Mouse (Mus musculus) embryonic facial prominence, embryonic 11.5 days (tissue): Measurements from ENCODE around the gene Mark4. TPM values are rescaled to one million over a fixed set of nuclear protein-coding genes. Genes with fewer than 3 reads are reported as not detected.

ENCODE experiments used
- ATAC-seq: fragments of 200-750 bp; cut with Nextera tagmentation; replicated peaks from 2 replicates; pipeline ENCODE4 v1.8.0; 2017; ENCODE audit warnings: low read depth; ENCODE audit not compliant: insufficient number of reproducible peaks, low FRiP score, low TSS enrichment
- DNase-seq: peaks from one replicate; pipeline ENCODE4 v3.0.0-alpha.2; 2015; ENCODE audit warnings: low spot score
- H3K27ac ChIP-seq: fragments of 300-500 bp; sonication (generic); replicated peaks from 2 replicates; pipeline ENCODE4 v1.5.1; 2014; ENCODE audit warnings: mild to moderate bottlenecking, low read depth, low read length, control low read depth
- H3K27me3 ChIP-seq: fragments of 300-500 bp; sonication (generic); 2 replicates; pipeline ENCODE4 v1.6.1; 2014; ENCODE audit warnings: mild to moderate bottlenecking, low read length, moderate library complexity, mixed read lengths; ENCODE audit not compliant: control insufficient read depth, insufficient read depth
- H3K36me3 ChIP-seq: fragments of 300-500 bp; sonication (generic); replicated peaks from 2 replicates; pipeline ENCODE4 v1.6.1; 2014; ENCODE audit warnings: low read depth, mild to moderate bottlenecking, low read length, moderate library complexity, mixed read lengths; ENCODE audit not compliant: control insufficient read depth, insufficient read depth
- H3K4me1 ChIP-seq: fragments of 300-500 bp; sonication (generic); 2 replicates; pipeline ENCODE4 v1.6.1; 2014; ENCODE audit warnings: low read length, mixed read lengths; ENCODE audit not compliant: control insufficient read depth, insufficient read depth
- H3K4me2 ChIP-seq: fragments of 300-500 bp; sonication (generic); 2 replicates; pipeline ENCODE4 v1.6.1; 2014; ENCODE audit warnings: low read depth, mild to moderate bottlenecking, control low read depth, low read length, moderate library complexity
- H3K4me3 ChIP-seq: fragments of 300-500 bp; sonication (generic); 2 replicates; pipeline ENCODE4 v1.5.1; 2014; ENCODE audit warnings: low read depth, low read length, control low read depth
- H3K9ac ChIP-seq: fragments of 300-500 bp; sonication (generic); replicated peaks from 2 replicates; pipeline ENCODE4 v1.6.1; 2014; ENCODE audit warnings: mild to moderate bottlenecking, control low read depth, low read length
- H3K9me3 ChIP-seq: fragments of 300-500 bp; sonication (generic); replicated peaks from 2 replicates; pipeline ENCODE4 v1.6.1; 2016; ENCODE audit warnings: mild to moderate bottlenecking, low read length, inconsistent platforms, mixed read lengths; ENCODE audit not compliant: control insufficient read depth
- WGBS: fragments of 180-500 bp; shearing (Covaris S2); extraction: QIAGEN DNeasy Blood & Tissue Kit; methylation state at CpG from one replicate; pipeline ENCODE4 v1.1.7; 2014; 5-methylcytosine and 5-hydroxymethylcytosine counted together
- polyA plus RNA-seq: library from polyadenylated mRNA; unstranded; fragments of >200 nt; fragmentation: Nextera tagmentation; extraction: Ambion mirVana; gene quantifications from 2 replicates; pipeline ENCODE4 v1.2.1, GENCODE M21; 2014

Gene Mark4
- polyA plus RNA-seq, 1 experiment from 2014 or later, result 7.9 TPM

DNA sequence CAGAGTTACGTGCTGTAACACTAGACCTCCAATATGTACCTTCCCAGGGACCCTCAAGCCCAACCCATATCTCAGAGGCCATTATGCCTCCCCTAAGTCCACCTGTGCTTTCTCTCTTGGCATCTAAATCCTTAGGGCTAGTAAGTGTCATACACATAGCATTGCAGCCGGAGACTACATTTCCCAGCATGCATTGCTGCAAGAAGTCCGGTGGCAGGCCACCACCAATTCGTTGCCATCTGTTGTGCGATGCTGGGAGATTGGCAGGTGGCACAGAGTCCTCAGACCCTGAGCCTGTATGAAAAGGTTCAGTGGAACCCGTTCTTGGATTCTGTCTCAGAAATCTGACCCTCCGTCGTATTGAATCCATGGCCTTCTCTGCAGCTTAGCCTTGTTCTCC lies 28.9 kb downstream of the Mark4 start:
- no peaks in the 10 kb centered on the region for H3K9me3 ChIP-seq
- peaks cover 48% of the 10 kb centered on the region for H3K36me3 ChIP-seq
- no peak overlapping the region for H3K4me2 ChIP-seq
- H3K4me3 ChIP-seq, result no peak overlapping the region
- no peak overlapping the region for H3K27ac ChIP-seq
- DNase-seq, result peak; percentile 20
- H3K9ac ChIP-seq, result no peak overlapping the region
- no peaks in the 10 kb centered on the region for H3K4me1 ChIP-seq
- no peaks in the 10 kb centered on the region for H3K27me3 ChIP-seq
- 71% methylated on average over 8 of the region's 8 CpGs for WGBS
- ATAC-seq, result no peak

DNA sequence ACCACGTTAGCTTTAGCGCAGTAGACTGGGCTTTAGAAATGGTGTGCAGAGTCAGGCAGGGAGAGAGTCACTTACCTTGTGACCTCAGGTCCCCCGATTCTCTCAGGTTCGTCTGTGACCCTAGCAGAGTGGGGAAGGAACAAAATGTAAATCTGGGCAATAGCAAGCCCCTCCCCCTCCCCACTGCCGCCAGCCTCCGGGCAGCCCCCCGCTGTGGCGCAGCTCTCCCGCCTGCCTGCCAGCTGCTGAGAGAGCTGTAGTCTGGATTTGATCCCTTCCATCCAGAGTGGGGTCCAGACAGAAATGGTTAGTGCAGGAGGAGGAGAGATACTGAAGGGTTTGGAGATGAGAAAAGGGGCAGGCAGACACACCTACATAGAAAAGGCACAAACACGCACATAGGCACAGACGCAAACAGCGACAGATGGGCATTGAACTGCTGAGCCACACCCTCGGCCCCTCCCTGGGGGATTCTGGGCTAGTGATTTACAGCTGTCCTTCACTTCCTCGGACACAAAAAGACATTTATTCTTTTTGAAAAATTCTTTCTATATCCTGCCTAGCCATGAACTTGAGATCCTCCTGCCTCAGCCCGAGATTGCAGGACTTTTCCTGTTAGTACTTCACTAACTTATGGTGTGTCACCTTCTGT lies 30.5 kb downstream of the Mark4 start:
- no peak overlapping the region for H3K9ac ChIP-seq
- H3K4me2 ChIP-seq, result no peak overlapping the region
- no peaks in the 10 kb centered on the region for H3K27me3 ChIP-seq
- H3K9me3 ChIP-seq, result no peaks in the 10 kb centered on the region
- H3K36me3 ChIP-seq, result peaks cover 38% of the 10 kb centered on the region
- WGBS, result 74% methylated on average over 15 of the region's 15 CpGs
- ATAC-seq (no peak), DNase-seq (no peak)
- no peak overlapping the region for H3K4me3 ChIP-seq
- no peaks in the 10 kb centered on the region for H3K4me1 ChIP-seq
- no peak overlapping the region for H3K27ac ChIP-seq

DNA sequence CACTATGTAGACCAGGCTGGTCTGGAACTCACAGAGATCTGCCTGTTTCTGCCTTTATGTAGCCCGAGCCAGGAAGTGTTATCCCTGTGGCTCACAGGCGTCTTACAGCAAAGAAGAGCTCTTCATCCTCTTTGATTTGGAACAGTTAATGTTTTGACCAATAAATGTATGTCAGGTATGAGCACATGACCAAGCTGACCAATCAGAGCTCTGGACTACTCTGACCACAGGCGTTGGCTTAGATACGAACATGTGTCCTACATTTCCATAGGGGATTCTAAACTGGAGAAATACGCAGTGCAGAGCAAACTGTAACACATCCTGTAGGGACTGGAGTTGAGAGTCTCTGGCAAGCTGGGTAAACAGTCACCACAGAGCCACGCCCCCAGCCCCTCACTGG lies 31.7 kb downstream of the Mark4 start:
- Histone ChIP-seq H3K9me3 (no peaks in the 10 kb centered on the region), H3K27ac (no peak overlapping the region), H3K9ac (no peak overlapping the region), H3K36me3 (peaks cover 26% of the 10 kb centered on the region), H3K4me2 (no peak overlapping the region), H3K4me1 (no peaks in the 10 kb centered on the region), H3K4me3 (no peak overlapping the region), H3K27me3 (no peaks in the 10 kb centered on the region; the same call in 1 of the 2 replicates)
- ATAC-seq, result no peak
- no peak for DNase-seq
- 90% methylated on average over 6 of the region's 6 CpGs for WGBS

DNA sequence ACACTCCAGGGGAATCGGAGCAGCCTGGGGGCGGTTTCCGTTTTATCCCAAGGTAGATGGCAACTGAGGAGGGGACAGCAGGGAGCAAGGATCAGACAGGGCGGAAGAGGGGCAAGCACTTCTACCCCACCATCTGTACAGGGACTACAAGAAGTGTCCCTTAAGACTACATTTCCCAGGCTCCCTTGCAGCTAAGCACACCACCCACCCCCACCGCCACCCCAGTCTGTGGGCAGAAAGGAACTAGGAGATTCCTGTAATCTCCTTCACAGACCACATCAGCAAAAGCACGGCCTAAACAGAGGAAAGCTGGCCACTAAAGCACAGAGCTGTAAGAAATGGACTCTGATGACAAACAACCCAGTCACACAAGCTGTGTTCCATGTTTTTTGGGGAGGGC lies 32.3 kb downstream of the Mark4 start:
- ATAC-seq, result no peak
- H3K36me3 ChIP-seq, result peaks cover 26% of the 10 kb centered on the region
- no peak for DNase-seq
- no peaks in the 10 kb centered on the region for H3K4me1 ChIP-seq
- H3K27ac ChIP-seq, result no peak overlapping the region
- peaks cover 3% of the 10 kb centered on the region; the same call in 1 of the 2 replicates for H3K27me3 ChIP-seq
- H3K4me2 ChIP-seq, result no peak overlapping the region
- 73% methylated on average over 6 of the region's 6 CpGs for WGBS
- no peaks in the 10 kb centered on the region for H3K9me3 ChIP-seq
- H3K4me3 ChIP-seq, result no peak overlapping the region
- H3K9ac ChIP-seq, result no peak overlapping the region

DNA sequence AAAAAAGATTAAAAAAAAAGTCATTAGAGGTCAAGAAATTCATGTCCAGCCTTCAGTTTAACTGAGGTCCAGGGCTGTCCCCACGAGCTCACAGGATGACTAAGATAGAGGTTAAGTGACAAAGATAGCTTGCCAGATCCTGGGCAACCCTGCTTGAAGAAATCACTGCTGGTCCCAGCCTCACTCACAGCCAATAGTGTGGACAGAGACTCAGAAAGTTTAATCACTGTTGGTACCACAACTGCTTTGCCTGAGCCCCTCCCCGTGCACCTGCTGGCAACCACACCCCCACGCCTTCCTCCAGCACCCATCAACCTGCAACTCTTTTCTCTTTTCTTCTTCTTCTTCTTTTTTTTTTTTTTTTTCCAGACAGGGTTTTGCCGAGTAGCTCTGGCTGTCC lies 34.6 kb downstream of the Mark4 start:
- H3K4me2 ChIP-seq, result no peak overlapping the region
- H3K36me3 ChIP-seq, result peaks cover 15% of the 10 kb centered on the region
- no peak overlapping the region for H3K9ac ChIP-seq
- WGBS, result 71% methylated on average over 4 of the region's 4 CpGs
- H3K4me1 ChIP-seq, result no peaks in the 10 kb centered on the region; the same call in 1 of the 2 replicates
- DNase-seq (no peak), ATAC-seq (no peak)
- no peaks in the 10 kb centered on the region for H3K9me3 ChIP-seq
- peaks cover 21% of the 10 kb centered on the region for H3K27me3 ChIP-seq
- no peak overlapping the region for H3K4me3 ChIP-seq
- no peak overlapping the region for H3K27ac ChIP-seq

DNA sequence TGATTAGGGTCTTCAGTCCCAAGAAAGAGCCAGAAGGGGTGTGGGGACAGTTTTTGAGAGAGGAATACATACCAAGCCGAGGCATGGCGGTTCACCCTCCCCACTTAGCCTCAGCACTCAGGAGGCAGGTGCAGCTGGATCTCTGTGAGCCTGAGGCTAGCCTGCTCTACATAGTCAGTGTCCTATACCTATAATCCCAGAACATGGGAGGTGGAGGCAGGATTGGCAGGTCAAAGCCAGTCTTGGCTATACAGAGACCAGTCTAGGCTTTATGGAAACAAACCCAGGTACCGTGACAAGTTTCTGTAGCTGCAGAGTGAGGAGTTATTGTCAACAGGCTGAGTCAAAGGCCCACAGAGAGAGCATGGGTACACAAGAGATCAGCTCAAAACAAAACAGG lies 35.5 kb downstream of the Mark4 start:
- H3K27me3 ChIP-seq, result peaks cover 25% of the 10 kb centered on the region
- 82% methylated on average over 3 of the region's 3 CpGs for WGBS
- DNase-seq, result no peak

DNA sequence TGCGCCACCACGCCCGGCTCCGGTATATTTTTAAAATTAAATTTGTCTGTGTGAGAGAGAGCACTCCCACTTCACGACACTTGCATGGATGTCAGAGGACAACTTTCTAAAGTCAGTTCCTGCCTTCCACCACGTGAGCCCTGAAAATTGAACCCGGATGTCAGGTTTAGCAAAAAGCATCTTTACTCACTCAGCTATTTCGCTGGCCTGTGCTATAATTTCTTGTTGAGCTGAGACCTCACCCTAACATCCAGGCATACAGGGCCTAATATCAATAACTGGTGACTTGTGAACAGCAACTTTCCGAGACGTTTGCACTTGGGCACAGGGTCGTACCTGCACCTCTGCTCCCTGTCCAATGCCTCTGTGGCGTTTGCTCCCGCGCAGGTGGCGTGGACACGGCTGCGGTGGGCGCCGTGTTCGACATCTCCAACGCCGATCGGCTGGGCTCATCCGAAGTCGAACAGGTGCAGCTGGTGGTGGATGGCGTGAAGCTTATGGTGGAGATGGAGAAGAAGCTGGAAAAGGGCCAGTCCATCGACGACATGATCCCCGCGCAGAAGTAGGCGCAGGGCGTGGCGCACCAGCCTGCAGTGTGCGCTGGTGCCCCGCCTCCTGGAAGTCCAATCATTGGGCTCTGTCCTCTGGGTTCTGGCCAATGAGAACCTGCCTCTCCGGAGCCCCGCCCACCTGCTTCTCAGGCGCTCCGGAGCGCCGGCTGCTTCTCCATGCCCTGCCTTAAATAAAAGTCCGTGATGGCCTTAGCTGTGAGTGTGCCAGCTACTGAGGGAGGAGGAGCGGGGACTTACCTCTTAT lies 37.6 kb downstream of the Mark4 start:
- Histone ChIP-seq H3K9ac (no peak overlapping the region), H3K4me2 (peak overlapping the region; percentile 54), H3K4me1 (no peaks in the 10 kb centered on the region; the same call in 1 of the 2 replicates), H3K27me3 (peaks cover 25% of the 10 kb centered on the region), H3K9me3 (no peaks in the 10 kb centered on the region), H3K36me3 (no peaks in the 10 kb centered on the region; the same call in 1 of the 2 replicates), H3K4me3 (peak overlapping the region; percentile 29), H3K27ac (no peak overlapping the region)
- DNase-seq (peak; percentile 91), ATAC-seq (peak; percentile 91)
- WGBS, result 11% methylated on average over 43 of the region's 43 CpGs

More for the DNA sequence above, 35.5 kb downstream of the Mark4 start:
- no peak overlapping the region for H3K9ac ChIP-seq
- ATAC-seq, result no peak
- no peak overlapping the region for H3K4me3 ChIP-seq
- H3K36me3 ChIP-seq, result peaks cover 8% of the 10 kb centered on the region
- no peaks in the 10 kb centered on the region; the same call in 1 of the 2 replicates for H3K4me1 ChIP-seq
- no peak overlapping the region for H3K27ac ChIP-seq
- no peaks in the 10 kb centered on the region for H3K9me3 ChIP-seq
- no peak overlapping the region for H3K4me2 ChIP-seq

DNA sequence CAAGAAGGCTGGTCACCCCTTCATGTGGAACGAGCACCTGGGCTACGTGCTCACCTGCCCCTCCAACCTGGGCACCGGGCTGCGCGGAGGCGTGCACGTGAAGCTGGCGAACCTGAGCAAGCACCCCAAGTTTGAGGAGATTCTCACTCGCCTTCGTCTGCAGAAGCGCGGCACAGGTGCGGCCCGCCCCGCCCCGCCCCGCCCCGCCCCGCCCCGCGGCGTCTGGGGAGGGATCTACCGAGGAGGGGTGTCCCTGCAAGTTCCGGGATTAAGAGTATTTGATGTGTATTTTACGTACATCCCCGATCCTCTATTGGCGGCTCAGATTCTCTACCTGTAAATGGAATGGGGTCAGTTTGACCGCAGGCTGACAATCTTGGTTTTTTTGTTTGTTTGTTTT lies 38.5 kb downstream of the Mark4 start:
- H3K4me3 ChIP-seq, result no peak overlapping the region
- no peak for DNase-seq
- H3K36me3 ChIP-seq, result no peaks in the 10 kb centered on the region
- WGBS, result 6% methylated on average over 28 of the region's 28 CpGs
- H3K4me2 ChIP-seq, result no peak overlapping the region
- no peak overlapping the region for H3K9ac ChIP-seq
- no peak overlapping the region for H3K27ac ChIP-seq
- ATAC-seq, result no peak
- H3K27me3 ChIP-seq, result peaks cover 25% of the 10 kb centered on the region
- H3K9me3 ChIP-seq, result no peaks in the 10 kb centered on the region
- no peaks in the 10 kb centered on the region; the same call in 1 of the 2 replicates for H3K4me1 ChIP-seq
